Mouse (Mus musculus) Muller cell, postnatal 12 days (primary cell): ENCODE results near the gene Lrrc9.
A peak's percentile ranks its signal among the peaks of the same experiment; 100 is the strongest.

Source experiments
- DNase-seq: peaks from one replicate; pipeline ENCODE4 v3.0.0-alpha.2; 2015; ENCODE audit errors: inconsistent ontology term

Lrrc9 gene

DNA sequence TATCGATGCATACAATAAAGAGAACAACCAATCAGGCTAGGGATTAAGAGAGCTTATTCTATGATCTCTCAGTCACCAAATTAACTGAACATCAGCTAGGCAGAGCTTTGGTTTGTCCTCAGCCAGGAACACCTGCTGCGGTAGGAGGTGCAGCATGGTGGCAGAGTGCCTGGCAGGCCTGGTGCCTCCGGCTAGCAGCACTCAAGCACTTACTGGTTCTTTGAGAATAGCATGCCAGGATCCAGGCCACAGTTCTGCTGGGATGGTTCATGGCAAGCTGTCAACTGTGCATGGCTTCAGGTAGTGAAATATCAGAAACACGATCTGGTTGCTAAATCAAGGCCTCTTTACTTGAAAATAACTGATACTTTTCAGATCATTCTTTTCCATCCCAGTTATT lies 26.1 kb downstream of the Lrrc9 start:
- DNase-seq, result no peak

DNA sequence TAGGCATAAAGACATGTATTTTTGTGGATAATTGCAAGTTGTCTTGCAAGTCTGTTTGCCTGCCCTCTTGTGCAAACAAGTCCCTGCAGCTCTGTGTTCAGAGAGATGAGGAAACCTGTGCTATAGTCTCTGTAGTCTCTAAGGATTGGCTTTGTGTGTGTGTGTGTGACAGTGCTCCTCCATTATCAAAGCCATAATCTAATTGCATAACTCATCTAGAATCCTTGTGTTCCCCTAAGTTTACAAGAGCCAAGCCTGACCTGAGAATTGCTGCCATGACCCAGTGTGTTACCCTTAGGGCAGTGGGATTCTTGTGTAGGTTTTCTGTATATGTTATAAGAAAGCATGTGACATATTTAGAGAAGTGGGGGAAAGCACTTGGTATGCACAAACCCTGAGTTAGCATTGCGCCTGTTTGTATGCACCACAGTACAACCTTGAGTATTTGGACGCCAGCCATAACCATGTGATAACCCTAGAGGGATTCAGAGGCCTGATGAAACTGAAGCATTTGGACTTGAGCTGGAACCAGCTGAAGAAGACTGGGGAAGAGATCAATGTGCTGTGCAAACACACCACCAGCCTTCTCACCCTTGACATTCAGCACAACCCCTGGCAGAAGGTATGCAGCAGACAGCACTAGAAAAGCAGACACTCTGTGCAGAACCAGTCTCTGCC lies 35.2 kb downstream of the Lrrc9 start:
- DNase-seq, result no peak

GRCm38 (mm10) chr12:72482226-72482625 lies 40.6 kb downstream of the Lrrc9 start:
- peak; percentile 82 for DNase-seq

DNA sequence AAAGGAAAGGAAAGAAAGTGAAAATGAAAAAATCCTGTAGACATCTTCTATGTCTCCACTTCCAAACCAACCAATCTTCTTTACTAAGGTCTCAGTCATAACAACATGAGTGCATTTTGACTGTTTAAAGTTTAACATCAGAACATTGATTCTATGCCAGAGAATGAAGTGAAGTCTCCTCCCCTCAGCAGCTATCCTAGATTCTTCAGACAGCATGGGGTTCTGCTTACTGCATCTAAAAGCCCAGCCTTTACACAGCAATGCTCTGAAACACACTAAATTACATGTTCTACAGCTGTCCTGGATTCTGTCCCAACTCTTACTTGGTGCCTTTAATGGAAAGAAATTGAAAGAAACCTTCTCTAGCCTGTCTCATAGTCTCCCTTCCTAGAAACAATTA lies 43.2 kb downstream of the Lrrc9 start:
- DNase-seq, result peak; percentile 23

GRCm38 (mm10) chr12:72487498-72487897 lies 45.8 kb downstream of the Lrrc9 start:
- no peak for DNase-seq

- peak; percentile 75 for DNase-seq
These were observed 48.3 kb downstream of the Lrrc9 start for GRCm38 (mm10) chr12:72489995-72490394.

- DNase-seq, result no peak
These were observed 49.5 kb downstream of the Lrrc9 start for GRCm38 (mm10) chr12:72491063-72491719.

DNA sequence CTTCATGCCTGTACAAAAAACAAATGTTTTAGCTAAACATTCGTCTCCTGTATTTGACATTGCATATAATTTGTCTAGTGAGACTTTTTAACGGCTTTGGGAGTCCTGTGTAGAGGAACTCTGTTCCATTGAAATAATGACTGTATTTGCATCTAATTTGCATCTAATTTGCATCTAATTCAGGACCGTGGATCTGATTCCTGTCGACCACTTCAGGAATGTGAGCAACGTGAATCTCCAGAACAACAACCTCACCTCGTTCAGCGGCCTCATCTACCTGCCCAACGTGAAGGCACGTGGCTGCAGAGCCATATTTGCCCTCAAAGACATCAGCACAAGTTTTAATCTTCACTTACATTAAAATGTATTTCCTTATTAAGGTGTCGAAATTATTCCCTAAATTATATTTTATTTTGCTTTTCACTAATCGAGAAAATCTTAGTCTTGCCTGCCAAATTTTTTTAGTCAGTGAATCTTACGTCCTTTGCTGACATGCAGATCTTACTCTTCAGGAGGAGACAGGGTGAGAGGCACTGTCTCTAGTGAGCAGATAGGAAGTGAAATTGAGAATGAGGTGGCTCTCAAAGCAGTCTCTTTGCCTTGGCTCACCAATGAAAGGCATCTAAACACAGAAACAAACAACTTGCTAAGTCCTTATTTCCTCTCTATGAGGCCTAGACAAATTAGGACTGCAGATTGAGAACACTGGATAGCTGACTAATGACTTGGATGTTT lies 55.4 kb downstream of the Lrrc9 start:
- DNase-seq, result no peak

DNA sequence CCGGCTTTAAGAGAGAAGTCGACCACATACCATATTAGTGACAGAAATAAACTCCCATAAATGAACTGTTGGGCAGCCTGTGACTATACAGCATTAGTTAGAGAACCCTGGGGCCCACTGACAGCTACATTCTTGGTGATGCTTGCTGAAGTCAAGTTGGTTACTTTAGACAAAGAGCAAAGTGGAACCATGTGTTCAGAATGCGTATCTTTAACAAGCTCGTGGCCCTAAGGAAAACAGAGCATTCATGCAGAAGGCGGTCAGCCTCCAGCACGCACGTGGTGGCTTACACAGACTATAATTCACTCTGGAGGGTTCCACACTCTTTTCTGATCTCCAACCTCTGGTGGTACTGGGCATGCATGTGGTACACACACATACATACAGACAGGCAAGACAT lies 67.9 kb downstream of the Lrrc9 start:
- no peak for DNase-seq

DNA sequence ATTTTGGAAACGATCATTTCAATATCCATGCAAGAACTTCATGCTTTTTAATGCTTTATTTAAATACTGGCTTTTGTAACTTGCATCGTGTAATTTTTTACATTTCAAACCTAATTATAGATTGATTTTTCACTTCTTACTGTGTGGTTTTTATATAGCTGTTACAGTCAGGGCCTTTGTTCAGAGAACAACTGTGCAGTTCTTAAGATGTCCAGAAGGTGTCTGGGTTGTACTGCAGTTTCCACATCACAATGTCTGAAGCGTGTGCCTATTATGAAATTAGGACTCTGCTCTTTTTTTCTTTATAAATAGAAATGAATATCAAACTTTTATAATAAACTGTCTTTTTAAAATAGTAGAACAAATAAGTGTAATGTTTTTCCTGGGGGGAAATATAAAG lies 73.8 kb downstream of the Lrrc9 start:
- DNase-seq, result no peak

DNA sequence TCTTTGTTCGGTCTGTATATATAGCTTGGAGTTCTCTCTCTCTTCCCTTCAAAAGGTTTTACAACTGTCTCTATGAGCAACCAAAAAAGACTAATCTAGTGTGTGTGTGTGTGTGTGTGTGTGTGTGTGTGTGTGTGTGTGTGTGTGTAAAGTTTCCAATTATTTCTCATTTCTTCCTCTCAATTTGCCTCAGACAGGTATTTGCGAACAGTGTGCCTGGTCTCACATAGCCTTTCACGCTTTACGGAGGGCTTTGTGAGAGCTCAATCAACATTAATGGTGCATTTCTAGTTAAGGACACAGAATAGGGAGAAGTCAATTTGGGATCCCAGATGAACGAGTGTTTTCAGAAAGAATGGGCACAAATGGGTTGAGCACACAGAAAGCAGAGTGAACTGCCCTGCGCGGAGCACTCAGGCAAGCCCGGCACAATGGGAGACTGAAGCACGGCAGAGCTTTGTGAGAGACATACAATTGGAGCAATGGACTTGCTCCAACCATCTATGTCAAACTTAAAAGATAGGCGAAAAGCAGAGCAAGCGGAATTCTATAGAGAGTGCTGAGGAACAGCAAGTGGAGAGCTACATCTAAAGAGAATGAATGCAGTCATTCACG lies 76.6 kb downstream of the Lrrc9 start:
- DNase-seq, result no peak

- DNase-seq, result no peak
These were observed 77.7 kb downstream of the Lrrc9 start for GRCm38 (mm10) chr12:72519352-72519751.

GRCm38 (mm10) chr12:72519855-72520254 lies 78.2 kb downstream of the Lrrc9 start:
- no peak for DNase-seq

- DNase-seq, result peak; percentile 27
These were observed 79.0 kb downstream of the Lrrc9 start for GRCm38 (mm10) chr12:72520645-72521044.

DNA sequence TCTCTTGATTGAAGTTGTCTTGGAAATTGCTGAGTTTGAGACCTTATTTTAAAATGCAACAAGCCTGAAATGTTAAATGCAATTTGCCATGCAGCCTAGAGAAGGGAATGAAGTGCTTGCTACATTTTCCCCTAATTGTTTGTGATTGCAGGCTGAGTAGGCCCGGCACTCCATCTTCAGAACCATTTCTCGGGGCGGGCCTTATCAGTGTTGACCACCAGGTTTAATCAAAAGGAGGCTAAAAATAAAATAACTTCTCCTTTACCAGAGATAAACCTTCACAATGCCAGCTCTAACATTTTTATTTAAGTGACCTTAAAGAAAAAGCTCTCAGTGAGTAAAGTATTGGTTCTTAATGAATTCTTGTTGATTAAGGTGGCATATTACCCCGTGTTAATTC lies 83.9 kb downstream of the Lrrc9 start:
- DNase-seq, result no peak

DNA sequence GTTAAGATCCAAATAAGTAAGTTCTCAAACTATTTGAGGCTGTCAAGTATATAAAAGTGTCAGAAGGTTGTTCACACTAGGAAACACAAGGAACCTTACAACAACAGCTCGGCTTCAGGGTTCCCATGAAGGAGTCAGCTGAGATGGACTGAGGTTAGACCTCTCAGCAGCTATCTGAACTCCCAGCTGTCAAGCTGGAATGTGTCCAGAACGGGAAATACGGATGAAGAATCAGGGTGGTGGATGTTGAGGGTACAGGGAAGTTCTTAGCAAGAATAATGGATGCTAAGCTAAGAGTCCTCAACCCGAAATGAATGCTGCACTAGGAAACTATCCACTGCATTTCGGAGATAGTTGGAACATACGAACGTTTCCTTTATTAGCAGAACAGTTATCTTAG lies 90.6 kb downstream of the Lrrc9 start:
- no peak for DNase-seq

DNA sequence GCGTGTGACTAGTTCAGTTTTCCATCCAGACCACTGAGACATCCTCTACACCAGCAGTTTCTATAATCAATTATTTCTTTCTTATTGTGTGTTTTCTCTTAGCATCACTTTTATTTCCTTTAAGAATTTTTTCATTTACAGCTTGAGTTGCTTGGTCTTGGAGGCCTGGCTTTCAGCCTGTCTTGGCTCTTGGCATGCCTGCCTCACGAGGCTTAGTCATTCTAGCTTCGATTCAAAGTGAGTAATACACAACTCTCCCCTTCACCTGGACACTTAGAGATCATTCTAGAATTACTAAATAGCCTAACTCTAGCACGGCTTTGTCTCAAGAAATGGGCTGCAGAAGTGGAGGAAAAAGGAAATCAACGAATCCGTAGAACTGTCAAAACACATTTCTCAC lies 92.3 kb downstream of the Lrrc9 start:
- no peak for DNase-seq

DNA sequence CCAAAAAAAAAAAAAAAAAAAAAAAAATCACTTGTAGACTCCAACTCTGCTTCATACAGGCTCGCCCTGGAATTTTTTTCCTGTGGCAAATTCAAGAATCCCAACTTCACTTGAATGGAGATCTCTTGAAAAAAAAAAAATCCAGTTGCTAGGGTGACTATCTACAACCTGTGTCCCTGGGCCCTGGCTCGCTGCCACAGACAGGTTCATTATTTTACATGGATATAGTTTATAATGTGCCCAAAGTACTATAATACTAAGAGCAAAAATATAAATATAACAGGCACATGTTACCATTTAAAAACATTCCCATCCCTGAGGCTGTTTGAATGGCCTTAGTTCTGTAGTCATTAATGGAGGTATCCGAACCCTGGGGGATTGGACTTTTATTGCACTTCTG lies 93.9 kb downstream of the Lrrc9 start:
- no peak for DNase-seq

GRCm38 (mm10) chr12:72536021-72536597 lies 94.4 kb downstream of the Lrrc9 start, which contains the start of gene Pcnx4:
Pcnx4 (plus strand) TSS chr12:72536383.
- DNase-seq, result peak; percentile 99

- no peak for DNase-seq
These were observed 96.9 kb downstream of the Lrrc9 start for GRCm38 (mm10) chr12:72538571-72538970.

DNA sequence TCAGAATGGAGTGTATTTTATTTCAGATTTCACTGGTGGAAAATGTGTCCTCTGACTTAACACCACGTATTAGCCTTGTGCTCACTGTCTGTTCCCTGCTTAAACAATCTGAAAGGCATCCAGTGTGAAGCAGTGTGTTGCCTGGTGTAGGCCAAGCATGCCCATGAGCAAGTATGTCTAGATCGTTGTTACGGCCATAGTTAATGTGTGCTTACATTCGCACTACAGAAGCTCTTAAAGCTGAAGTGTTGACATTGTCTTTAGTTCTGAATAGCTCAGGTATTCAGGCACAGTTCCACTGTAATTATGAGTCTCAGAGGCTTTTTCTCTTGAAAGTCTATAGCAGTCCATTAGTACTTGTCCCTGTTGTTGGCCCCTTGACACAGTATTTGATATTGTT lies 112.7 kb downstream of the Lrrc9 start:
- DNase-seq, result no peak

GRCm38 (mm10) chr12:72564281-72564795 lies 122.7 kb downstream of the Lrrc9 start:
- DNase-seq, result no peak
